Mouse (Mus musculus) MEL-GATA-1-ER (cell line): ENCODE measurements around the gene 2900026A02Rik.
"Not testable (repeated sequence)": the region's sequence is repeated elsewhere in the genome, so short reads cannot be mapped to it uniquely, and the experiment has no call there.

Source experiments
- DNase-seq: peaks from one replicate; pipeline ENCODE4 v3.0.0-alpha.2; 2012; ENCODE audit warnings: low read depth; ENCODE audit errors: extremely low read depth

The 2900026A02Rik gene

DNA sequence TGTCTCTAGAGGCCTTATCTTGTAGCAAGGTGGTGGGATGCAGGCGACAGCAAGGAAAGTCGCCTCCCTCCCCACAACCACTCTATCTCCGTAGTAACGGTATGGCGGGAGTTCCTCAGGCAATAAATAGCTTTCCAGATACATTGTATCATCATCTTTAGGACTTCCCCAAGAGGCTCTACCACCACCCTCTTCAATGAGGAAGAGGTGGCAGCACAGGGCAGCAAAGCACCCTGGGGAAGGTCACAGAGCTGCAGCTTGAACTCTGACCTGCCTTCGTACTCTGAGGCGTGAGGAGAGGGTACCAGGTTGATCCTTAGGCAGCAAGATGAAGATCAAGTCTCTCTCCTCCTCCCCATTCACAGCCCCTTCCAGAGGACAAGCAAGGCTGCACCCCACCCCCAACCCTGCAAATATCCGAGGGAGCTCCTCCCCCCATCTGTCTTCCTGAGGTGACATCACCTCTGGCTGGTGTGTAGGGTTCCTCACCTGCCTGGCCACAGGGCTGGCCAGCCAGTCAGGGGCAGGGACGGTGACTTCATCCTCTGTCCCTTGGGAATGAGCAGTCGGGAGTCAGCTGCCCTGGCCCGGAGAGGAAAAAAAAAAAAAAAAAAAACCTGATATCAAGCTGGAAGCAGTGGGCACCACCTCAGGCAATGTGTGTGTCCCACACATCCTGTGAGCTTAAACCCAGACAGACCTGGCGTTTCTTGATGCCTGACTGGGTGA, 98.5 kb downstream of the 2900026A02Rik start:
- DNase-seq: no peak

DNA sequence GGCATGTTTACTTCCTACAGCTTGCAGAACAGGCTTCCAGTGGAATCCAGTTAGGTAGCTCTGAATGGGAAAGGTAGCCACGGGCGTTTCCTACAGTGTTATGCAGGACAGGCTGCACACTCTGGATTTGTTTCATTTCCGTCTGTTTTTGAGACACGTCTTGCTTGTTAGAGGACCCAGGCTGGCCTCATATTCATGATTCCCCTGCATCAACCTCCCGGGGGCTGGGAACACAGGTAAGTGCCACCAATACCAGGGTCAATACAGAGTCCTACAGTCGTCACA, 99.5 kb downstream of the 2900026A02Rik start:
- no peak for DNase-seq

DNA sequence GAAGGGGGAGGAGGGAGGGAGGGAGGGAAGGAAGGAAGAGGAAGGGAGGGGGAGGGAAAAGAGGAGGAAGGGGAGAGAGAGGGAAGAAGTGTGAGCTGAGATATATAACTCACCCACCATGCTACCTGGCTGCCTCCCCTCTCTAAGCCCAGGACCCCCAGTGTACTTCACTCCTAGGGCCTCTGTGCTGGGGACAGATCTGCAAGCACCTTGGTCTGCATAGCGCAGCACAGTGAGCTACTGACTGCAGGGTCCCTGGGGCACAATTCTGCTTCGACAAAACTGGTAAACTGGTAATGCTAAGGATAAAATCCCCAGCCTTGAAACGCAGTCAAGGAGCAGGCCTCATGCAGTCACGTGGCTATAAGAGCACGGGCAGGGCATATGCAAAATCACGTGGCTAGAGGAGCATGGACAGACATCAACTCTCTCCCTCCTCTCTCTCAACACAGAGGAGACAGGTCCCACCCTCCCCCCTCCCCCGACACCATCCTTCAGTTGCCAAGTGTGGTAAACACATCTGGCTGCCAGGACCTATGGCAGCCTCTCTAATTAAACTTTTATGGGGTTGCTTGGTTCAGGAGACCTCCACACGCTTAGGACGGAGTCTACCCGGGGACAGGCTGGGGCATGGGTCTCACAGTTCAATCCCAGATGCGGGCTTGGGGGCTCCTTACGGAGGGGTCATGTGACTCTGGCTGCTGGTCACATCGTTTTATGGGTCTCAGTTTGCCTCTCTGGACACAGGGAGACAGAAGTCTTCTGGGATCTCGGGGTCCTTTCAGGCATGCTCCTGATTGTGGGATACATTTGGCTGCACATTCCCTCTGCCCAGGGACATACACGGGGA, 100.1 kb downstream of the 2900026A02Rik start:
- no peak for DNase-seq

DNA sequence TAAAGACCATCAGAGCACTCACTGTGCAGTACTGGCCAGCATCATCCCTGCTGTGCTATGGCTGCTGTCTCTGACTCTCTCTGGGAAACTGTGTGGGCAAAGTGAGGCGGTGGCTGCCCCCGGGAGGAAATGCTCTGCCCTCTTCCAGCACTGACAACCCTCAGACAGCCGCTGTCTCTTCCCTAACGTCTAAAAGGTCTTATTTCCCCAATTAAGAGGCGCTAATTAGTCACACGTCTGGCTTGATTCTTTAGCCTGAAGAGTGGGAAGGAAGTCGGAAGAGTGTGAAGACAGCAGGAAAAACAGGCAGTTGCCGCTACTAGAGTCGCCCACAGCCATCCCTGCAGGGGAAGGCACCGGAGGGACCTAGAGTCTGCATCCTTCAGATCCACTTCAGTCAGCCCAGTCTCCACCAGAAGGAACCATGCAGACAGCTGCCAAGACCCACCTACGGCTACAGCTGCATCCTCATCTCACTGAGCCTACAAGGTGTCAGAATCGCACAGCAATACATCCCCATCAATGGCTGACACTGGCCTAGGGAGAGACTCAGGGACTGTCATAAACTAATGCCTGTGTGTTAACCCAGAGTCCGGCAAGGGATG, 101.1 kb downstream of the 2900026A02Rik start:
- DNase-seq: no peak

DNA sequence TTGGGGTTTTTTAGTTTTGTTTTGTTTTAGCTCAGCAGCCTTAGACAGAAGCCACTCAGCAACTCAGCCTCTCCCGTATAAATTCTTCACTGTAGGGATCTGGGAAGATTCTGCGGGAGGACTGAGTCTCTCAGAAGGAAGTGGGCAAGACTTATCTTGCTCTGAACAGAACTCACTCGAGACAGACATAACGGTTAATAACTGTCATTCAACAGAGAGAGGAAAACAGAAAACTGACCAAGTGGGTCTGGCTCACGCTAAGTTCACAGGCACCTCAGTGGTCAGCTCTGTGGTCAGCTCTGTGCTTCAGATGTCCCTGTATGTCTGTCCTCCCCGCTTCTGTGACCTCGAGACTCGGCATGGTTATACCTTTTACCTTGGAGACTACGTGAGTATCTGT, 101.7 kb downstream of the 2900026A02Rik start:
- no peak for DNase-seq

DNA sequence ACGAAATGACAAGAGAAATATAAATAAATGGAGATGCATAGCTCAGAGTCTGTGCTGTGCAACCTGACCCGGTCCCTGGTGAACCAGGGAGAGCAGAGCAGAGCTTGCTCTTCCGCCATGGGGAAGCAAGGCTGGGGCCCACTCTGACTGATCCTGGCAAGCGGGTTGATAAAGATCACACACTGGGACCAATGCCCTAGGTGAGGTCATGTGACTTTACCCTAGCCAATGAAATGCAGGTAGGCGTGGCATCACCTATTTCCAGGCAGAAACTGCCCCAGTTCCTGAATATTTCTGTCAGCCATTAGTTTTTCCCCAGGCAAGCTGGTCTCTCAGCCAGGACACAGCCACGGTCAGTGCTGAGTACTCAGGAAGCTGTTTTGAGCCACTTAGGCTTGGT, 102.3 kb downstream of the 2900026A02Rik start:
- DNase-seq: no peak

DNA sequence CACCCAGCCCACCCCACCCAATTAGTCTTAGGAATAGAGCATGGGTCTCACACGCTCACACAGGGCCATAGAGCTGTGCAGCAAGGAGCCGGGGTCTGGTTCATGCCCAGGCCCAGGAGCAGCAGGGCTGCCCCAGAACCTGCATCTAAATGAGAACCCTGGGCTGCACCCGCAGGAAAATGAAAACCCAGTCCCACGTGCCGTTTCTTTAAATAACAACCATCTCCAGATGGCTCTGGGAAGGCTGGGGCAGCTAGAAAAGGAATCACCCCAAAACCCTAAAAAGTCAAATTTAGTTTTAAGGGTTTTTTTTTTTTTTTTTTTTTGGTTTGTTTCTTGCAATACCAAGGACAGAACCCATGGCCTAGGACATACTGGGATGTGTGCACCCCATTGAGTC, 103.7 kb downstream of the 2900026A02Rik start:
- DNase-seq: no peak

DNA sequence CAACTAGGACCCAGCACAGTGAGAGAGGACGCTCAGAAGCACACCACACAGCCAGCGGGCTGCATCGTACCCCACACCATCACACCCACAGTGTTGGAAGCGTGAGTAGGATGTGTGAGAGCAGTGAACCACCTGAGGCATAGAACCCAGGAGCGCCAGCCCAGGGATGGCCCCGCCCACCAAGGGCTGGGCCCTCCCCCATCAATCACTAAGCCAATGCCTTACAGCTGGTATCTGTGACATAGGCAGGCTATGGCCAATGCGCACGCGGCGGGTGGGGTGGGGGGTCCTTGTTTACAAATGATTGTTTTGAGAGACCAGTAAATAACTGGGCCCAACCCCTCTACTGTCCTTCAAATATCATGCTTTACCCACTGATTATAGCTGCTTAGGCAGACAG, 105.1 kb downstream of the 2900026A02Rik start:
- DNase-seq: no peak

DNA sequence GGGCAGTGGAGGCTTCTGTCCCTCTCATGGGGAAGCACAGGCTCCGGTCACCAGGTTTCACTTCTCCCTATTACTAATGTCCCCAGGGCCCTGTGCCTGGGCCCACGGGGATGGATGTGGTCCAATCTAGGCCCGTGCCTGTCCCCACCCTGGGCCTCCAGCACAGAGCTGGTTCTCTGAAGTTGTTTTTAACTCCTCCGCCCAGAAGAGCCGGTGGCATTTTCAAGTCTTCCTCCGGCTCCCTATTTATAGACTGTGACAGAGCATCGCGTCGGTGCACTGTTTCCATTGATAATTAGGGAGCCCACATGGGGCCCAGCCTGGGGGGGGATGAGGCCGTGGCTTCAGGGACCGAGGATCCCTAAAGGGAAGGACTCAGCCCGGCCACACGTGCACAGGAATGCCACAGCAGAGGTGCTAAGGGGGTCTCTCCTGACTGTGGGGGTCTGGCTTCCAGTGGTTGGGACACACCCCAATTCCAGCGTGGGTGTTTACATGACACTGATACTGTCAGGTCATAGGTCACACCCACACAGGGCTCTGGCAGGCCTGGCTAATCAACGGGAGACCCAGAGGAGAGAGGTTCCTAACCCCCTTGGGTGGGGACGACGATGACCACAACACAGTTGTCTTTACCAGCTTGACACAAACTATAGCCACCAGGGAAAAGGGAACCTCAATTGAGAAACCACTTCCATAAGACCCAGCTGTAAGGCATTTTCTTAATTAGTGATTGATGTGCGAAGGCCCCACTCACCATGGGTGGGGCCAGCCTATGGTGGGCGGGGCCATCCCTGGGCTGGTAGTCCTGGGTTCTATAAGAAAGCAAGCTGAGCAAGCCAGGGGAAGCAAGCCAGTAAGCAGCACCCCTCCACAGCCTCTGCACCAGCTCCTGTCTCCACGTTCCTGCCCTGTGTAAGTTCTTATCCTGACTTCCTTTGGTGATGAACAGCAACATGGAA, 106.5 kb downstream of the 2900026A02Rik start:
- DNase-seq: no peak

DNA sequence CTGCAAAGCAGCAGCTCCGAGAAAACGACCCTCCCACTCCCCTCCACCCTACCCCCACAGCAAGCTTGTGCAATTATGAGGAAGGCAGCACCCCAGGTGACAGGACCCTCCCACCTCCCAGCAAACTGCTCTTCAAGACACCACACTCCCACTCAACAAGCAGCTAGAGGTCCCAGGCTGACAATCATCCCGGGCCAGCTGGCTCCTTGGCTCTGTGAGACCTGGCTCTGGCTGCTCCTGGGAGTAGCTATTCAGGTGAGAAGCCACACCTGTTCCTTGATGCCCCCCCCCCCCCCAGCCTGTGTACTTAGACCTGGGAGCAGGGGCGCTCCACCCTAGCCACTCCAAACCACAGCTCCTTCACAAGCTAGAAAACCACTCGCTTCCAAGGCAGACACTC, 107.9 kb downstream of the 2900026A02Rik start:
- DNase-seq: no peak

DNA sequence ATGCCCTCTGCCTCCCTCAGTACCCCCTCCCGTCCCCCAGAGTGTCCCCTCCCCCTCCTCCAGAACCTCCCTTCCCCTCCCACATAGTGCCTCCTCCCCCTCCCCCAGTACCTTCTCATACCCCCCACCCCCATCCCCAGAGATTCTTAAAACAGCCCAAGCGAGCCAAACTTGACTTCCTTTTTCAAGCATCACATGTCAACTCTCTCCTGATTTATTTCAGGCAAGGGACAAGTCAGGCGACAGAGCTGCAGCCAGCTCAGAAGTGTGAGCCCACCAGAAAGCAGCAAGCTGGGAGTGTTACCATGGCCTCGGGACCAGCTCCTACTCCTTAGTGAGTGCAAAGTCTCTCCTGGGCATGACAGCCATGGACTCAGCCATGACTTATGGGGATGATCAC, 109.7 kb downstream of the 2900026A02Rik start:
- DNase-seq: no peak

DNA sequence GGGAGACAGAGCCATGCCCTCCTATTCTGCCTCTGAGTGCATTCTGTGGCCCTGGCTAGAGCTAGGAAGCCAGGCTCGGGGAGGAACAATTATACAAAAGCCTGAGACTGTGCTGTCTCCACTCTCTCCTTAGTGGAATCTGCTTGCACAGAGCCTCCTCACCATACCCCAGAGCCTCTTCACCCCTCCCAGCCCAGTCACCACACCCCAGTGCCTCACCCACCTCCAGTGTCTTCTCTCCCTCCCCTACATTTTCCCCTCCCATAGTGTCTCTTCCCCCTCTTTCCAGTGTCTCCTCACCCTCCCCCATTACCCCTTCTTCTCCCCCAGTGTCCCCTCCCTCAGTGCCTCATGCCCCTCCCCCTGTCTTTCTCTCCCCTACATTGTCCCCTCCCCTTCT, 110.1 kb downstream of the 2900026A02Rik start:
- DNase-seq: no peak

DNA sequence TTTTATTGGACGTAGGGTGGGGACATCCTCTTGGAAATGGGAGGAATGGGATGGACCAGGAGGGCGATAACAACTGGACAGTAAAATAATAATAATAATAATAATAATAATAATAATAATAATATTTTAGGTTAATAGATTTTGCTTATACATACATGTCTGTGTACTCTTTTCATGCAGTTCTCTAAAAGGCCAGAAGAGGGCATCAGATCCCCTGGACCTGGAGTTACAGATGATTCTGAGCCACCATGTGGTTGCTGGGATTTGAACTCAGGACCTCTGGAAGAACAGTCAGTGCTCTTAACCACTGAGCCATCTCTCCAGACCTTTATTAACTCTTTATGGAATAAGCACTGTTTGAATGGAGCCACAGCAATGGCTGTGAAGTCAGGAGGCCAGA, 111.4 kb downstream of the 2900026A02Rik start:
- not testable (repeated sequence) for DNase-seq

DNA sequence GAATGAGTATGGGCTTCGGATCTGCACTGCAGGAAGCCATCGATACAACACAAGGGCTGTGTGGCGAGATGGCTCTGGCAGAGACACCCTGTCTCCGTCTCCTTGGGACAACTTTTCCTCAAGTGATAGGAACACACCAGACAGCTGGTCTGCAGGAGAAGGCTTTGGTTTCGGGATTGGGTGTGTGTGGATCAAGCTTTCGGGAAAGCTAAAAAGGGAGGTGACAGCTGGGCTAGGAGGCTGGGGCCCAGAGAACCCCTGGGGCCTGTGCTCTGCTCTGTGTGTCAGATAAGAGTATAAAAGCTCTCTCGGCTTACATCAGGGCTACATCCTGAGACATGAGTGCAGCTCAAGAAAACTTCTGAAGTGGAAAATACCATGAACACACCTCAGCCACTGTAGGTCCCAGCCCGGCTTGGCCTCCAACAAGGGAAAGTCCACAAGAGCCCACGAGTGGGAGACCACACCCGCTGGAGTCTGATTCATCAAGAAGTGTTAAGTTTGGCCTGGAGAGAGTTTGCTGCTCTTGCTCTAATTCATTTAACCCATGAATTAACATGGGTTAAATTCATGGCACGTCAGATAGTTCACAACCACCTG, 112.8 kb downstream of the 2900026A02Rik start:
- no peak for DNase-seq

DNA sequence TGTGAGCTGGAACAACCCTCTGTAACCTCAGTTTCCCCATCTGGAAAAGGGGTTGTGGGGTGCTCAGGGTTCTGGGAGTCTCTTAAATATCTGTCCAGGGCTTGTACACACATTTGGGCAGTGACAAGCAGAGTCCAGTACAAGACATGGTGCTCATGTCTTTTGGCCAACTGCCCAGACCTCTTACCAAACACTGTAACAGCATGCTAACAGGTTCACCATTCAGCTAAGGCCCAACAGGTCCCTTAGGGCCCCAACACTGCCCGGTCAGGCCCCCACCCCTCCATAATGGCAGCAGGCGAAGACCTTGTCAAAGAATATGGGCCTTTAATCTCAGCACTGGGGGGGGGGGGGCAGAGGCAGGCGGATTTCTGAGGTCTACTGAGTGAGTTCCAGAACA, 113.3 kb downstream of the 2900026A02Rik start:
- DNase-seq: no peak

DNA sequence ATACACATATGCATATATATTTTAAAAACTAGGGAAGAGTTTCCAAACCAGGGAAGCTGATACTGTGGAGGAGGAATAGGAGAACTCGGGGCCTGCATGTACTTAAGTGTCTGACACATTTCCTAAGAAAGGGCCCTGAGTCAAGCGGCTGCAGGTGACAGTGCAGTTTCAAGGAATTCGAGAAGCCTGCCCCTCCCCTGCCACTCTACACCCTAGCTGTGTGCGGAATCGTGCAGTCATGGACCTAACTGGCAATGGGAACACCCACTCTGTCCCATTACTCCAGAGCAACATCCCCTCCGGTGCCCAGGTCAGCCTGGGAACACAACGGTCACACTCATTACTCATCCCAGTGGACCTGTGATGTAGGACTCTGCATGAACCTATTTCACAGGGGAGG, 114.4 kb downstream of the 2900026A02Rik start:
- no peak for DNase-seq

DNA sequence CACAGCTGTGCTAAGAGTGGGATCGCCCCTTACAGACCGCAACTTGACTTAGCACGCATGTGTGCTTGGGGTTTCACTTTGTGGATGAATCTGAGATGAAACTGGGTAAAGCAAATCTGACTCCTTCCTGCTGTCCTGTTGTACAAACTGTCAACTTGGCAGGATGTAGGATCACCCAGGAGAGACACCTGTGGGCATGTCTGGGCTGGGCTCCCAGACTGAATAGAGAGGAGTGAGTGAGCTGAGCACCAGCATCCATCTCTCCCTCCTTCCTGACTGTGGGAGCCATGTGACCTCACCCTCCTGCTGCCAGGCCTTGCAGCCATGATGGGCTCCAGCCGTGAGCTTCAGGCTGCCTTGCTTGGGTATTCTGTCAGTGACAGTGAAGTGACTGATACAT, 115.6 kb downstream of the 2900026A02Rik start:
- no peak for DNase-seq

DNA sequence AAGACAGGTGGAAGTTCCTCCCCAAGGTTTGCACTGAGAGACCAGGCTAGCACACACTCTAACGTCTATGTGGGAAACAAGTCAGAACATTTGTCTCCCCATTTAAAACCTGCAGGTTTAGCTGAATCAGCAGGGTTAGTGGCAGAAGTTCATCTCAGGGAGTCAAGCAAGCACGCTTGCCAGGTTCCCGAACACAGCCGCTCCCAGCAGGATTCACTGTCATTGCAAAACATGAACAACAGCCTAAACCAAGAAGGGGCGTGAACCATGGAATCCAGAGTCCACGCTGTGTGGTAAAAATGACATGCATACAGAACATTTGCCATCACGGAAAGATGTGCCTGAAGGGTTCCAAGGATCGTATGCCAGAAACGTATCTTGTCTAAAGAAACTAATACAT, 116.0 kb downstream of the 2900026A02Rik start:
- no peak for DNase-seq

DNA sequence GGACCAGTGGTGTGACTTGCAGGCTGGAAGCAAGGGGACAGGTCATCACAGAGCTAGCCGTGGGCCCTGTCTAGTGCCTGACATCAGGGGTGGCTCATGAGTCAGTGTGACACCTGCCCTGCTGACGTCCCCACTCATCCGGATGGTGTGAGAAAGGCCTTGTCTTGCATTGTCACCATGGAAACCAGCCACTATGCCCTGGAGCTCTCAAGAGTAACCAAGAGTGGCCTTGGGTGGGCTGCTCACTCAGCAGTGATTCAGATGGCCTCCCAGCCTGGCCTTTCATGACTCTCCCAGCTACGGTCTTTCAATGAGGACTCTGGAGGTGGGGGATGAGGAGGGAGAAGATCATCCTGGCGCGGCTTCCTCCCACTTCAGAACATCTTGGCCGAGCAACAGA, 118.6 kb downstream of the 2900026A02Rik start:
- no peak for DNase-seq

DNA sequence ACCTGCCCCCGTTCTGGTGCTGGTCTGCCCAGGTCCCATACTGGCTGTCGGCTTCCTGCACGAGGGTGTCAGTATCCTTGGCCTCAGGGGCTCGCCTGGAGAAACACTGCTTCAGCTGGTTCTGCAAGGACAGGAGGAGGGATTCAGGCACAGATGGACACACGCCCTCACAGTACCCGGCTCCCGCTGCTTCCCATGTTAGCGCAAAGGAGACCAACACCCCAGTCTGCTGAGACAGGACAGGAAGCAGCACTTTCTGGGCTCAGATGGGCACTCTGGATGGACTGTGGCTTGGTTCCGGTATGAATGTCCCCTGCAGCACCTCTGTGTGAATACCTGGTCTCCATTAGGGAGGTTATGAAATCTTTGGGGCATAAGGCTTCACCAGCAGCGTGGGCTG, 119.6 kb downstream of the 2900026A02Rik start:
- DNase-seq: no peak

DNA sequence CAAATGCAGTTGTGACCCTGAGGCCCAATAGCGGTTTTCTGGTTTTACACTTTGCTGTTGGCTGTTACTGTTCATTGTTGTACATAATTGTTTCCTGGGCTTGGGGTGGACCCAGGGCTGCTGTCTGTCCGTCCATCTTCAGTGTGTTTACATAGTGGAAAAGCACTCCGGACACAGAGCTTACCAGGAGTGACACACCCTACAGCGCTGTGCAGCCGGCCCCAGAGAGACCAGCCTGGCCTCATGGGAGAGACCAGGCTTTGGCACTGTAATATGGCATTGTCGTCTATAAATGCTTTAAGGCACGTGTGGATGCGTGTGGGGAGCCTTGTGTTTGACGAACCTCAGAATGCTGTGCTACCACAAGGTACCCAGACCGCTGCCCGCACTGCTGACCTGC, 120.6 kb downstream of the 2900026A02Rik start:
- DNase-seq: no peak
